Mouse (Mus musculus): Measurements from ENCODE around the gene Gipc1.

DNA sequence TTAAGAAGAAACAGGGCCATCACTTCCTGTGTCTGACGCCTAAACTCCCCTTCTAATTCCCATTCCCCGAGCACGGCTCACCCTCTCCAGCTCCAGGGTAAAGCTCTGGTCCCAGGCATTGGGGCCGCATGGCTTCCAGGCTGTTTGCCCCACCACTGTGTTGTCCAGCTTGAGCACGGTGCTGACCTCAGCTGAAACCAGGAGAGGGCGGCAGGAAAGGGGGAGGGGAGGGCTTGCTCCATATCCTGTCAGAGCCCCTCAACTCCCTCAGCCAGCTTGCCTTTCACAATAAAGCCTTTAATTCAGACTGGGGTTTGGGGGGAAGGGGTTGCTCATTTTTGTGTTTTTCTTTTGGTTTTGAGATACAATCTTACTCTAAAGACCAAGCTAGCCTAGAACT lies 28.6 kb downstream of the Gipc1 start:
- TF ChIP-seq POLR2A (IDR thresholded peaks at IDR 0.05; ENCODE audit: borderline replicate concordance, extremely low read depth, low read depth, low read length) (no peak), CTCF (IDR thresholded peaks at IDR 0.05; ENCODE audit: insufficient read depth, low read length) (no peak)

Measured in lung, adult 2 months (tissue).